Mouse (Mus musculus) stomach, postnatal 0 days (tissue): ENCODE results near the gene Ubr3. TPM values are rescaled to one million over a fixed set of nuclear protein-coding genes. Genes with fewer than 3 reads are reported as not detected.

Experiments used
- ATAC-seq: fragments of 200-750 bp; cut with Nextera tagmentation; 2 replicates; pipeline ENCODE4 v1.8.0; 2017; ENCODE audit not compliant: low FRiP score, low TSS enrichment
- DNase-seq: peaks from one replicate; pipeline ENCODE4 v3.0.0-alpha.2; 2016; ENCODE audit warnings: low spot score
- H3K27ac ChIP-seq: fragments of 300-500 bp; sonication (generic); replicated peaks from 2 replicates; pipeline ENCODE4 v1.5.1; 2014; ENCODE audit warnings: mild to moderate bottlenecking, control low read depth
- H3K27me3 ChIP-seq: fragments of 300-500 bp; sonication (generic); 2 replicates; pipeline ENCODE4 v1.6.1; 2014; ENCODE audit warnings: low read length; ENCODE audit not compliant: control insufficient read depth, insufficient read depth
- H3K36me3 ChIP-seq: fragments of 300-500 bp; sonication (generic); 2 replicates; pipeline ENCODE4 v1.6.1; 2014; ENCODE audit warnings: low read length, mixed read lengths; ENCODE audit not compliant: control insufficient read depth, insufficient read depth
- H3K4me1 ChIP-seq: fragments of 300-500 bp; sonication (generic); replicated peaks from 2 replicates; pipeline ENCODE4 v1.6.1; 2014; ENCODE audit warnings: antibody characterized with exemption; ENCODE audit not compliant: control insufficient read depth, insufficient read depth
- H3K4me2 ChIP-seq: fragments of 300-500 bp; sonication (generic); replicated peaks from 2 replicates; pipeline ENCODE4 v1.6.1; 2014; ENCODE audit warnings: low read depth, mild to moderate bottlenecking, control low read depth, moderate library complexity
- H3K4me3 ChIP-seq: fragments of 300-500 bp; sonication (generic); 2 replicates; pipeline ENCODE4 v1.5.1; 2014; ENCODE audit warnings: low read depth, low read length, control low read depth
- H3K9ac ChIP-seq: fragments of 300-500 bp; sonication (generic); 2 replicates; pipeline ENCODE4 v1.6.1; 2014; ENCODE audit warnings: mild to moderate bottlenecking, low read length, control low read depth, mixed read lengths
- H3K9me3 ChIP-seq: fragments of 300-500 bp; sonication (generic); 2 replicates; pipeline ENCODE4 v1.6.1; 2016; ENCODE audit warnings: low read length; ENCODE audit not compliant: control insufficient read depth
- CTCF ChIP-seq: IDR thresholded peaks from 2 replicates; pipeline ENCODE4 v1.5.1; 2016; ENCODE audit warnings: antibody characterized with exemption, low read depth, mild to moderate bottlenecking, moderate library complexity
- EP300 ChIP-seq: optimal IDR thresholded peaks from 2 replicates; pipeline ENCODE3; 2016; ENCODE audit warnings: antibody characterized with exemption
- whole genome bisulfite sequencing: fragments of 180-500 bp; shearing (Covaris S2); extraction: QIAGEN DNeasy Blood & Tissue Kit; methylation state at CpG from one replicate; pipeline ENCODE4 v1.1.7; 2014; 5-methylcytosine and 5-hydroxymethylcytosine counted together
- polyA plus RNA-seq: library from polyadenylated mRNA; unstranded; fragments of >200 nt; fragmentation: Nextera tagmentation; extraction: Ambion mirVana; gene quantifications from 2 replicates; pipeline ENCODE4 v1.2.1, GENCODE M21; 2015

Ubr3 gene
- polyA plus RNA-seq, 1 experiment from 2014 or later: 7.9 TPM

- no peak within 1 kb of the TSS for H3K4me3 ChIP-seq
- no peak within 1 kb of the TSS for H3K9ac ChIP-seq
- no peaks in the 10 kb centered on the region for H3K4me1 ChIP-seq
- no peak within 1 kb of the TSS for H3K4me2 ChIP-seq
- H3K36me3 ChIP-seq: no peaks in the 10 kb centered on the region
- no peak for ATAC-seq
- H3K27me3 ChIP-seq: no peaks in the 10 kb centered on the region
- DNase-seq: no peak
- H3K27ac ChIP-seq: no peak within 1 kb of the TSS
- no peaks in the 10 kb centered on the region for H3K9me3 ChIP-seq
- WGBS: 27% methylated on average over 7 of the region's 7 CpGs
- no peak for TF ChIP-seq EP300
Observed at GRCm38 (mm10) chr2:70038752-70039151, 141.7 kb downstream of the Ubr3 start, which contains the start of gene Myo3b. Gene Myo3b, plus strand, starts transcription at chr2:70039126.

- DNase-seq (no peak), ATAC-seq (no peak)
- TF ChIP-seq CTCF: no peak
- TF ChIP-seq EP300: no peak
- H3K27ac ChIP-seq: no peak overlapping the region
- H3K4me3 ChIP-seq: no peak overlapping the region
- H3K4me2 ChIP-seq: no peak overlapping the region
- H3K9me3 ChIP-seq: no peaks in the 10 kb centered on the region
- no peaks in the 10 kb centered on the region for H3K36me3 ChIP-seq
- no peaks in the 10 kb centered on the region for H3K27me3 ChIP-seq
- no peak overlapping the region for H3K9ac ChIP-seq
- no peaks in the 10 kb centered on the region for H3K4me1 ChIP-seq
- 54% methylated on average over 6 of the region's 6 CpGs for WGBS
Observed at GRCm38 (mm10) chr2:70044466-70044865, 147.4 kb downstream of the Ubr3 start.

GRCm38 (mm10) chr2:70047868-70048267 is 150.8 kb downstream of the Ubr3 start:
- no peaks in the 10 kb centered on the region for H3K4me1 ChIP-seq
- no peak overlapping the region for H3K9ac ChIP-seq
- H3K27me3 ChIP-seq: no peaks in the 10 kb centered on the region
- ATAC-seq: no peak
- H3K4me2 ChIP-seq: no peak overlapping the region
- H3K4me3 ChIP-seq: no peak overlapping the region
- no peak for TF ChIP-seq EP300
- TF ChIP-seq CTCF: no peak
- WGBS: 81% methylated on average over 11 of the region's 11 CpGs
- no peaks in the 10 kb centered on the region for H3K9me3 ChIP-seq
- H3K36me3 ChIP-seq: no peaks in the 10 kb centered on the region
- no peak overlapping the region for H3K27ac ChIP-seq
- DNase-seq: no peak

- no peak overlapping the region for H3K4me3 ChIP-seq
- 82% methylated on average over 9 of the region's 9 CpGs for WGBS
- TF ChIP-seq EP300: no peak
- TF ChIP-seq CTCF: no peak
- DNase-seq (no peak), ATAC-seq (no peak)
- H3K9me3 ChIP-seq: no peaks in the 10 kb centered on the region
- no peaks in the 10 kb centered on the region for H3K36me3 ChIP-seq
- no peak overlapping the region for H3K4me2 ChIP-seq
- no peaks in the 10 kb centered on the region for H3K4me1 ChIP-seq
- H3K27ac ChIP-seq: no peak overlapping the region
- no peaks in the 10 kb centered on the region for H3K27me3 ChIP-seq
- no peak overlapping the region for H3K9ac ChIP-seq
Observed at GRCm38 (mm10) chr2:70053803-70054202, 156.8 kb downstream of the Ubr3 start.

- no peak for DNase-seq
- no peaks in the 10 kb centered on the region for H3K4me1 ChIP-seq
- WGBS: 82% methylated on average over 4 of the region's 4 CpGs
- H3K9me3 ChIP-seq: no peaks in the 10 kb centered on the region
- no peak overlapping the region for H3K4me2 ChIP-seq
- no peaks in the 10 kb centered on the region for H3K36me3 ChIP-seq
- TF ChIP-seq EP300: no peak
- no peak for TF ChIP-seq CTCF
- H3K27me3 ChIP-seq: no peaks in the 10 kb centered on the region
- ATAC-seq: no peak
- no peak overlapping the region for H3K9ac ChIP-seq
- no peak overlapping the region for H3K4me3 ChIP-seq
- H3K27ac ChIP-seq: no peak overlapping the region
Observed at GRCm38 (mm10) chr2:70058201-70058600, 161.2 kb downstream of the Ubr3 start.

GRCm38 (mm10) chr2:70060359-70061345 is 163.6 kb downstream of the Ubr3 start:
- H3K4me3 ChIP-seq: no peak overlapping the region
- ATAC-seq (no peak), DNase-seq (no peak)
- no peak overlapping the region for H3K4me2 ChIP-seq
- no peaks in the 10 kb centered on the region for H3K36me3 ChIP-seq
- no peaks in the 10 kb centered on the region for H3K27me3 ChIP-seq
- TF ChIP-seq EP300 (no peak), CTCF (no peak)
- no peak overlapping the region for H3K27ac ChIP-seq
- no peak overlapping the region for H3K9ac ChIP-seq
- H3K9me3 ChIP-seq: no peaks in the 10 kb centered on the region
- H3K4me1 ChIP-seq: no peaks in the 10 kb centered on the region
- WGBS: 48% methylated on average over 11 of the region's 11 CpGs
